ENCODE assay signal across 14 mouse cellular contexts in genomic region chr9:121639790-121640189, GRCm38 (mm10). TPM values are rescaled to one million over a fixed set of nuclear protein-coding genes. Genes with fewer than 3 reads are reported as not detected.
DNase-seq lines count a peak whose midpoint lies in the region; ATAC-seq and TF ChIP-seq lines count a peak whose summit lies in the region.
"Had no signal": no experiment of that assay in that cellular context is flagged by ENCODE, and none has a peak within 500 bp of the region (broad histone marks: within the 10 kb centered on the region; RNA-seq: fewer than 3 reads in every experiment).

No protein-coding gene starts in this region.

- peaks cover 7% of the 10 kb centered on the region; the same call in 1 of the 2 replicates for H3K4me1 ChIP-seq in midbrain, postnatal 0 days (ENCODE audit: insufficient read depth, low read length)
- peaks cover 20% of the 10 kb centered on the region for H3K4me1 ChIP-seq in midbrain, embryonic 15.5 days

- H3K27ac ChIP-seq in midbrain, postnatal 0 days (ENCODE audit: low read depth, low read length) = no peak overlapping the region
- no peak overlapping the region for H3K27ac ChIP-seq in midbrain, embryonic 15.5 days
- peak overlapping the region; percentile 93 for H3K27ac ChIP-seq in left cerebral cortex, adult 2 months
- H3K27ac ChIP-seq: midbrain, embryonic 12.5 days; stomach, embryonic 15.5 days had no signal

- 48% methylated on average over 16 of the region's 16 CpGs for WGBS in midbrain, postnatal 0 days
- WGBS in midbrain, embryonic 15.5 days = 43% methylated on average over 16 of the region's 16 CpGs

- H3K9me3 ChIP-seq in midbrain, postnatal 0 days (ENCODE audit: low read length) = no peaks in the 10 kb centered on the region
- no peaks in the 10 kb centered on the region for H3K9me3 ChIP-seq in midbrain, embryonic 15.5 days
- H3K9me3 ChIP-seq: midbrain, embryonic 12.5 days; stomach, embryonic 15.5 days had no signal

- peak; percentile 26 for DNase-seq in midbrain, postnatal 0 days (ENCODE audit: low spot score)
- DNase-seq in cerebellum, postnatal 36 days = peak; percentile 54 to 65
- peak; percentile 75 to 83 for DNase-seq in left cerebral cortex, adult 2 months (ENCODE audit: extremely low spot score in 1 of 2, low spot score in 2 of 2)
- DNase-seq in right cerebral cortex, postnatal 36 days (ENCODE audit: low spot score in 2 of 2) = peak; percentile 82 to 85
- DNase-seq in lung, postnatal 25 days (ENCODE audit: low spot score) = no peak
- DNase-seq in lung, postnatal 14 days = no peak
- DNase-seq in T-cell, adult 2 months (ENCODE audit: low spot score) = no peak
- DNase-seq: lung, adult 2 months had no signal

- 0 out of 2 replicates have a peak overlapping the region, but pooled peaks have one; percentile 19 for H3K9ac ChIP-seq in midbrain, postnatal 0 days (replicated peaks; ENCODE audit: low read length, poor library complexity, severe bottlenecking)
- H3K9ac ChIP-seq in midbrain, embryonic 15.5 days = no peak overlapping the region
- H3K9ac ChIP-seq: midbrain, embryonic 12.5 days; stomach, embryonic 15.5 days had no signal

- no peak overlapping the region for H3K4me3 ChIP-seq in midbrain, postnatal 0 days (ENCODE audit: low read depth, low read length)
- H3K4me3 ChIP-seq in midbrain, embryonic 15.5 days = no peak overlapping the region
- H3K4me3 ChIP-seq in left cerebral cortex, adult 2 months = peak overlapping the region; percentile 59
- H3K4me3 ChIP-seq: midbrain, embryonic 12.5 days; stomach, embryonic 15.5 days had no signal

- H3K4me2 ChIP-seq in midbrain, postnatal 0 days (ENCODE audit: low read depth, low read length, poor library complexity, severe bottlenecking) = no peak overlapping the region
- H3K4me2 ChIP-seq in midbrain, embryonic 15.5 days = no peak overlapping the region
- H3K4me2 ChIP-seq: midbrain, embryonic 12.5 days; stomach, embryonic 15.5 days had no signal

- TF ChIP-seq CTCF in midbrain, postnatal 0 days (IDR thresholded peaks at IDR 0.05) = no peak
- TF ChIP-seq CTCF in left cerebral cortex, adult 2 months (IDR thresholded peaks at IDR 0.05) = no peak

- no peak for ATAC-seq in midbrain, postnatal 0 days (ENCODE audit: low FRiP score)
- no peak for ATAC-seq in midbrain, embryonic 15.5 days (replicated peaks)

- H3K27me3 ChIP-seq in midbrain, postnatal 0 days (ENCODE audit: insufficient read depth, low read length) = peaks cover 36% of the 10 kb centered on the region
- H3K27me3 ChIP-seq in midbrain, embryonic 15.5 days (replicated peaks) = peaks cover 48% of the 10 kb centered on the region

- intact Hi-C loops in left cerebral cortex, adult 2 months (cut with DNase I) = no loop called here

- H3K36me3 ChIP-seq in midbrain, postnatal 0 days (ENCODE audit: insufficient read depth, low read length) = no peaks in the 10 kb centered on the region
- H3K36me3 ChIP-seq in midbrain, embryonic 15.5 days (replicated peaks) = no peaks in the 10 kb centered on the region
- H3K36me3 ChIP-seq: midbrain, embryonic 12.5 days; stomach, embryonic 15.5 days had no signal

RNA-seq across cellular contexts. Expression of gene Lyzl4, which starts 2.1 kb away (rescaled TPM):
- not detected in 2 replicates for total RNA-seq in midbrain, postnatal 0 days (2014; rRNA removed)
- polyA plus RNA-seq in midbrain, postnatal 0 days (2015; fragmentation: Nextera tagmentation; extraction: Ambion mirVana) = 0.28 TPM in 1 of 2 replicates, not detected in the other
- 0.18 and 0.27 TPM in 2 replicates for polyA plus RNA-seq in midbrain, embryonic 15.5 days (2015; fragmentation: Nextera tagmentation; extraction: Ambion mirVana)
- total RNA-seq in left cerebral cortex, adult 2 months (2021) = 1 to 10 TPM; 1.7 to 2.3 TPM
- total RNA-seq: CH12.LX; gastrocnemius, adult 8-10 months had no signal
- polyA plus RNA-seq: heart, embryonic 14.5 days; midbrain, embryonic 12.5 days had no signal

RNA-seq across cellular contexts. Expression of gene Vipr1, which starts 2.7 kb away (rescaled TPM):
- total RNA-seq in midbrain, postnatal 0 days (2014; rRNA removed) = 0.05 and 0.82 TPM in 2 replicates
- polyA plus RNA-seq in midbrain, postnatal 0 days (2015; fragmentation: Nextera tagmentation; extraction: Ambion mirVana) = 0.26 and 0.36 TPM in 2 replicates
- 0.14 and 0.15 TPM in 2 replicates for polyA plus RNA-seq in midbrain, embryonic 15.5 days (2015; fragmentation: Nextera tagmentation; extraction: Ambion mirVana)
- total RNA-seq in left cerebral cortex, adult 2 months (2021) = 10 to 100 TPM; 27.7 to 28.1 TPM

Comparison
In these comparisons a context has a peak if more than half of its experiments do, and no peak if none do; other contexts are left out.
1. DNase-seq: peak in midbrain, postnatal 0 days (single experiment), cerebellum, postnatal 36 days (2 of 2), left cerebral cortex, adult 2 months (2 of 2) and right cerebral cortex, postnatal 36 days (2 of 2); none in lung, postnatal 25 days (single experiment), lung, postnatal 14 days (single experiment) and T-cell, adult 2 months (single experiment).
2. RNA of gene Vipr1, which starts 2.7 kb away (total RNA-seq): 27.7 to 28.1 TPM in left cerebral cortex, adult 2 months; 0.05 to 0.82 TPM in midbrain, postnatal 0 days; every median in the first group is over 10 times any median in the second.